Mouse (Mus musculus): ENCODE measurements around the gene Anapc15. TPM values are rescaled to one million over a fixed set of nuclear protein-coding genes. Genes with fewer than 3 reads are reported as not detected.

Anapc15 gene
- polyA plus RNA-seq, 2 experiments, result 60.5 to 68.9 TPM

DNA sequence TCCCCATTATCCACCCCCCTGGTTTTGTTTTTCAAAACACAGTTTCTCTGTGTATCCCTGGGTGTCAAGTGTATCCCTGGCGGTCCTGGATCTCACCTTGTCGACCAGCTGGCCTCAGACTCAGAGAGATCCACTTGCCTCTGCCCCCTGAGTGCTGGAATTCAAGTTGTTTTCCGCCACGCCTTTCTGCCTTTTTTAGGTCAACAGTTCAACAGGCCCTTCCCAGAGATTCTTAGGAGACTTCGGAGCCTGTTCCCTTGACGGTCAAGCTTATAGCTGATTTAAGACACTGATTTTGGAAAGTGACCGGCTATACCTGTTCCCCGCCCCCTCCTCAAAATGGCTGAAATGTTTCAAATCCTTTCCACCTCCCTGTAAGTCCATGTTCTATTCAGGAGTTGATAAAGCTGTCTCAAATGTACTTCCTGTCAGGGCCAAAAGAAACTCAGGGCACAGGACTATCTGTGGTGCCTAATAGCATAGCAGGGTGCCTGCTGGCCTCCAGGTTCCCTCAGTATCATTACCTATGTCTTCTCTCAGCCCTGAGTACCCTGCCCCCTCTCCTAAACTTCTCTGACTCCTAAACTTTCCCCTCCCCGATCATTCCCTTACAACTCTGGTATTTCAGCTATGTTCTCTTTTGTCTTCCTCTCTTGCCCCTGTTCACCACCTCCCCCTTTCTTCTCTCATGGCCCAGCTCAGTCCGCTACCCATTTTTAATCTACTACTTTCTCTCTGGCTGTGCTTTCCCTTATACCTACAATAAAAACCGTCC is 3.2 kb downstream of the Anapc15 start:
- Histone ChIP-seq H3K4me2 (replicated peaks; ENCODE audit: low read depth, low read length, severe bottlenecking) (no peak overlapping the region), H3K9ac (ENCODE audit: low read depth, low read length, severe bottlenecking) (no peak overlapping the region), H3K27me3 (ENCODE audit: control insufficient read depth, insufficient read depth, low read length) (no peaks in the 10 kb centered on the region), H3K36me3 (ENCODE audit: control insufficient read depth, insufficient read depth, low read length) (no peaks in the 10 kb centered on the region), H3K27ac (replicated peaks; ENCODE audit: low read depth, low read length) (no peak overlapping the region), H3K4me1 (ENCODE audit: control insufficient read depth, insufficient read depth, low read length) (no peaks in the 10 kb centered on the region), H3K9me3 (ENCODE audit: control insufficient read depth, low read length) (no peaks in the 10 kb centered on the region), H3K4me3 (replicated peaks; ENCODE audit: low read length) (no peak overlapping the region)
- 83% methylated on average over 11 of the region's 11 CpGs for WGBS
- TF ChIP-seq POLR2A (IDR thresholded peaks at IDR 0.05; ENCODE audit: borderline replicate concordance, extremely low read depth, insufficient read depth, insufficient read length), result no peak
- DNase-seq (ENCODE audit: low spot score) (no peak), ATAC-seq (ENCODE audit: low FRiP score, low read depth) (no peak)

GRCm38 (mm10) chr7:101867482-101867881 is 4.0 kb downstream of the Anapc15 start:
- WGBS, result 92% methylated on average over 4 of the region's 4 CpGs
- DNase-seq (ENCODE audit: low spot score) (no peak), ATAC-seq (ENCODE audit: low FRiP score, low read depth) (no peak)
- Histone ChIP-seq H3K36me3 (ENCODE audit: control insufficient read depth, insufficient read depth, low read length) (no peaks in the 10 kb centered on the region), H3K27ac (replicated peaks; ENCODE audit: low read depth, low read length) (no peak overlapping the region), H3K27me3 (ENCODE audit: control insufficient read depth, insufficient read depth, low read length) (no peaks in the 10 kb centered on the region), H3K4me1 (ENCODE audit: control insufficient read depth, insufficient read depth, low read length) (no peaks in the 10 kb centered on the region), H3K4me2 (replicated peaks; ENCODE audit: low read depth, low read length, severe bottlenecking) (no peak overlapping the region), H3K9me3 (ENCODE audit: control insufficient read depth, low read length) (no peaks in the 10 kb centered on the region), H3K4me3 (replicated peaks; ENCODE audit: low read length) (no peak overlapping the region), H3K9ac (ENCODE audit: low read depth, low read length, severe bottlenecking) (no peak overlapping the region)
- no peak for TF ChIP-seq POLR2A (IDR thresholded peaks at IDR 0.05; ENCODE audit: borderline replicate concordance, extremely low read depth, insufficient read depth, insufficient read length)

GRCm38 (mm10) chr7:101868241-101869162 is 5.0 kb downstream of the Anapc15 start:
- H3K4me3 ChIP-seq (replicated peaks; ENCODE audit: low read length), result no peak overlapping the region
- no peaks in the 10 kb centered on the region for H3K36me3 ChIP-seq (ENCODE audit: control insufficient read depth, insufficient read depth, low read length)
- H3K9ac ChIP-seq (ENCODE audit: low read depth, low read length, severe bottlenecking), result no peak overlapping the region
- no peaks in the 10 kb centered on the region for H3K27me3 ChIP-seq (ENCODE audit: control insufficient read depth, insufficient read depth, low read length)
- H3K9me3 ChIP-seq (ENCODE audit: control insufficient read depth, low read length), result no peaks in the 10 kb centered on the region
- ATAC-seq (ENCODE audit: low FRiP score, low read depth) (no peak), DNase-seq (ENCODE audit: low spot score) (no peak)
- H3K4me1 ChIP-seq (ENCODE audit: control insufficient read depth, insufficient read depth, low read length), result no peaks in the 10 kb centered on the region
- no peak overlapping the region for H3K27ac ChIP-seq (replicated peaks; ENCODE audit: low read depth, low read length)
- whole genome bisulfite sequencing, result 78% methylated on average over 13 of the region's 13 CpGs
- TF ChIP-seq POLR2A (IDR thresholded peaks at IDR 0.05; ENCODE audit: borderline replicate concordance, extremely low read depth, insufficient read depth, insufficient read length), result no peak
- H3K4me2 ChIP-seq (replicated peaks; ENCODE audit: low read depth, low read length, severe bottlenecking), result no peak overlapping the region

DNA sequence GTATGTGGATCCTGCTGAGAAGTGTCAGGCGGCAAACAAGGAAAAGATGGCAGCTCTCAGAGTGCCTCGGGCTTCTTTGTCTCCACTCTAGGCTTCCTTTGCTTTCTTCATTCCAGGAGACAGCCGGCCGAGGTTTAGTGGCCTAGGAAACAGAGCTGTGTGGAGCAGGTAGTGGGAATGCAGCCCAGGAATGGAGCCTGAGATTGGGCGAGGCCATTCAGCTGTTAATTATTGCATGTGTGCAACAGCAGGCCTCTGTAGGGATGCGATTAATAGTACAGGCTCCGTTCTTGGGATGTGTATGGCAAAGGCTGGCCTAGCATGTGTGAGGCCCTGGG is 5.6 kb downstream of the Anapc15 start:
- H3K27ac ChIP-seq (replicated peaks; ENCODE audit: low read depth, low read length), result no peak overlapping the region
- no peak overlapping the region for H3K4me2 ChIP-seq (replicated peaks; ENCODE audit: low read depth, low read length, severe bottlenecking)
- H3K4me1 ChIP-seq (ENCODE audit: control insufficient read depth, insufficient read depth, low read length), result no peaks in the 10 kb centered on the region
- no peaks in the 10 kb centered on the region for H3K36me3 ChIP-seq (ENCODE audit: control insufficient read depth, insufficient read depth, low read length)
- no peaks in the 10 kb centered on the region for H3K27me3 ChIP-seq (ENCODE audit: control insufficient read depth, insufficient read depth, low read length)
- ATAC-seq (ENCODE audit: low FRiP score, low read depth) (no peak), DNase-seq (ENCODE audit: low spot score) (no peak)
- TF ChIP-seq POLR2A (IDR thresholded peaks at IDR 0.05; ENCODE audit: borderline replicate concordance, extremely low read depth, insufficient read depth, insufficient read length), result no peak
- H3K9me3 ChIP-seq (ENCODE audit: control insufficient read depth, low read length), result no peaks in the 10 kb centered on the region
- WGBS, result 69% methylated on average over 7 of the region's 7 CpGs
- H3K9ac ChIP-seq (ENCODE audit: low read depth, low read length, severe bottlenecking), result no peak overlapping the region
- no peak overlapping the region for H3K4me3 ChIP-seq (replicated peaks; ENCODE audit: low read length)

DNA sequence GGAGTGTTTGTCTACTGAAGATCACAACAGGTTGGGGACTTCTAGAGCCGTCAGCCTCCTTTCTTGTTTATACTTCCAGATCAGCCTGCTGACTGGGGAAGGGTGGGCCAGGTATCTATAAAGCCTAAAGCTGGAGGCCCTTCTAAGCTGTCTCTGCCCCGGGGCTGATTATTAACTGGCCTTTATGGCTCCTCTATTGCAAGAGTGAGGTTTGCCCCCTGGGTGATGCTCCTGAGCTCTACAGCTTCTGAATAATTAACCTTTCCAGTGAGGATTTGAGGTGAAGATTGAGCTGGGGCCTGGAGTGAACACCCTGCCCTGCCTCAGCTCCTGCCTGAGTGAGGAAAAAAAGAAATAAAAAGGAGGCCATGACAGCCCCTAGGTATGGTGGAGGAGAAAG is 7.1 kb downstream of the Anapc15 start, which contains the start of gene Folr1:
Gene Folr1, minus strand, starts transcription at position 160 of the 400 bp plus-strand sequence.
- no peaks in the 10 kb centered on the region for H3K4me1 ChIP-seq (ENCODE audit: control insufficient read depth, insufficient read depth, low read length)
- H3K27ac ChIP-seq (replicated peaks; ENCODE audit: low read depth, low read length), result no peak within 1 kb of the TSS
- DNase-seq (ENCODE audit: low spot score) (no peak), ATAC-seq (ENCODE audit: low FRiP score, low read depth) (no peak)
- no peak within 1 kb of the TSS for H3K4me3 ChIP-seq (replicated peaks; ENCODE audit: low read length)
- H3K9ac ChIP-seq (ENCODE audit: low read depth, low read length, severe bottlenecking), result no peak within 1 kb of the TSS
- H3K27me3 ChIP-seq (ENCODE audit: control insufficient read depth, insufficient read depth, low read length), result no peaks in the 10 kb centered on the region
- no peaks in the 10 kb centered on the region for H3K9me3 ChIP-seq (ENCODE audit: control insufficient read depth, low read length)
- no peak for TF ChIP-seq POLR2A (IDR thresholded peaks at IDR 0.05; ENCODE audit: borderline replicate concordance, extremely low read depth, insufficient read depth, insufficient read length)
- WGBS, result 46% methylated on average over 2 of the region's 2 CpGs
- H3K36me3 ChIP-seq (ENCODE audit: control insufficient read depth, insufficient read depth, low read length), result no peaks in the 10 kb centered on the region
- H3K4me2 ChIP-seq (replicated peaks; ENCODE audit: low read depth, low read length, severe bottlenecking), result no peak within 1 kb of the TSS

All from limb, embryonic 14.5 days (tissue).